Mouse (Mus musculus): ENCODE data around the gene Ppfibp1. TPM values are rescaled to one million over a fixed set of nuclear protein-coding genes. Genes with fewer than 3 reads are reported as not detected.

Ppfibp1 gene
- total and polyA plus RNA-seq, 3 experiments = 23.4 to 28.2 (median 28.2) TPM

DNA sequence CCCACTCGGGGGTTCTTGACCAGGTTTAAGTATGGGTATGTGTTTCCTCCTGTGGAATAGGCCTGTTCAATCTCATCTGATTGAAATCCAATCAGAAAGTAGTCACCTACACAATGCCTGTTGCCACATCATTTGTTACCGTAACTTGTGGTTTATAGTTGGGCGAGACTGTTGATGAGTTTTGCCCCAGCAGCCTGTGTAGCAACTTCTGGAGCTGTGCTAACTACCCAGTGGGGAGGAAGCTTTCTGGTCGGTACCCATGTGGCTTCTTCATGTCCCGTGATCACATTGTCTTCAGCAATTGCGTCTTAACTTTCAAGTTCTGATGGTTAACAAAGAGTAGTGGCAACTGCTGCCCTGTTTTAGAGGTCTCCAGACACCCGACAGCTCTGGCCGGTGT, 163.4 kb downstream of the Ppfibp1 start:
- H3K9me3 ChIP-seq (replicated peaks; ENCODE audit: low read length) = no peaks in the 10 kb centered on the region
- no peaks in the 10 kb centered on the region for H3K27me3 ChIP-seq (replicated peaks)
- no peak for DNase-seq (ENCODE audit: extremely low read depth)
- H3K4me3 ChIP-seq (replicated peaks in 1 of 3; ENCODE audit: low read depth in 2 of 3, low read length in 2 of 3, poor library complexity in 1 of 3) = no peak overlapping the region
- H3K9ac ChIP-seq (ENCODE audit: insufficient read depth, low read depth) = no peak overlapping the region
- no peaks in the 10 kb centered on the region for H3K4me1 ChIP-seq (ENCODE audit: control insufficient read depth in 1 of 2, insufficient read depth in 2 of 2)
- peaks cover 76 to 98% of the 10 kb centered on the region in 2 experiments for H3K36me3 ChIP-seq (replicated peaks in 1 of 2; ENCODE audit: control insufficient read depth in 1 of 2, insufficient read depth in 1 of 2, low read length in 1 of 2)
- no peak for TF ChIP-seq USF2 (conservative IDR thresholded peaks at IDR 0.05; ENCODE audit: low read depth, low read length)
- no peak for TF ChIP-seq MAZ (IDR thresholded peaks at IDR 0.05; ENCODE audit: low read depth, low read length)
- no peak for TF ChIP-seq TCF12 (IDR thresholded peaks at IDR 0.05; ENCODE audit: low read depth, low read length)
- no peak for TF ChIP-seq CHD1 (IDR thresholded peaks at IDR 0.05; ENCODE audit: low read depth, low read length)
- TF ChIP-seq EP300 (IDR thresholded peaks at IDR 0.05; ENCODE audit: low read length) = no peak
- TF ChIP-seq UBTF (IDR thresholded peaks at IDR 0.05; ENCODE audit: low read depth, low read length) = no peak
- TF ChIP-seq ETS1 (conservative IDR thresholded peaks at IDR 0.05; ENCODE audit: low read depth, low read length) = no peak
- no peak for TF ChIP-seq E2F4 (IDR thresholded peaks at IDR 0.05; ENCODE audit: insufficient replicate concordance, low read depth, low read length)
- no peak for TF ChIP-seq RAD21 (IDR thresholded peaks at IDR 0.05; ENCODE audit: low read depth, low read length)
- no peaks in the 10 kb centered on the region; the same call in none of the 2 replicates for H3K79me2 ChIP-seq (replicated peaks; ENCODE audit: control insufficient read depth, extremely low read depth, insufficient read depth, poor library complexity, severe bottlenecking)
- dilution Hi-C loops (cut with MboI; ENCODE audit: extremely low pct_ligation_motif_present, extremely low pct_unique_long_range_greater_than_20kb, low sequenced_read_pairs) (no loop called here), in situ Hi-C loops (cut with MboI; ENCODE audit: low pct_ligation_motif_present, low pct_unique_long_range_greater_than_20kb, low sequenced_read_pairs) (no loop called here)
- H3K27ac ChIP-seq (ENCODE audit: insufficient read depth, low read depth) = no peak overlapping the region
- H3K4me2 ChIP-seq (ENCODE audit: insufficient read depth, low read depth, poor library complexity, severe bottlenecking) = no peak overlapping the region

DNA sequence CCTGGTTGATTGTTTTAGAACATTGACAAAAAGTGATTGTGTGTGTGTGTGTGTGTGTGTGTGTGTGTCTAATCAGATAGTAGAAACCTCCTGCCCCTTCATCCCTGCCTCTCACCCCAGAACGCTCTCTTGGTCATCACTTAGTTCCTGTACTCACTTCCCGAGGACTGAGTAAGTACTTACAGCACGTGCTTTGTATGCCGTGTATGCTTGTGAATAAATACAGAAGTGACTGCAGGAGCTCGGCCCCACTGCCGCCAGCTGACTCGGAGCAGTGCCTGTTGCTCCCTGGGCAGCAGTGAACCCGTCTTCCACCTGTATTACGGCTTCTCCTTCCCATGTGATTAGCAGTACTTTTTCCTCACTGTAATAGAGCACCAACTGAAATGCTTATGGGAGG, 164.2 kb downstream of the Ppfibp1 start:
- TF ChIP-seq BHLHE40 (IDR thresholded peaks at IDR 0.05; ENCODE audit: low read depth, low read length) (no peak), MAZ (IDR thresholded peaks at IDR 0.05; ENCODE audit: low read depth, low read length) (no peak), POLR2A (IDR thresholded peaks at IDR 0.05; ENCODE audit: low read depth, low read length) (no peak), ELF1 (IDR thresholded peaks at IDR 0.05; ENCODE audit: low read depth, low read length) (no peak), HCFC1 (IDR thresholded peaks at IDR 0.05; ENCODE audit: low read depth, low read length) (no peak), MYC (IDR thresholded peaks at IDR 0.05; ENCODE audit: low read depth, low read length) (no peak), ZMIZ1 (IDR thresholded peaks at IDR 0.05; ENCODE audit: low read depth, low read length) (no peak), UBTF (IDR thresholded peaks at IDR 0.05; ENCODE audit: low read depth, low read length) (no peak), PAX5 (IDR thresholded peaks at IDR 0.05; ENCODE audit: low read length) (no peak), NRF1 (IDR thresholded peaks at IDR 0.05; ENCODE audit: low read depth, low read length) (no peak), MXI1 (IDR thresholded peaks at IDR 0.05; ENCODE audit: low read depth, low read length) (no peak), USF1 (IDR thresholded peaks at IDR 0.05; ENCODE audit: low read depth, low read length) (no peak), CHD2 (IDR thresholded peaks at IDR 0.05; ENCODE audit: low read length) (no peak), TBP (conservative IDR thresholded peaks at IDR 0.05; ENCODE audit: low read depth, low read length) (no peak), KAT2A (IDR thresholded peaks at IDR 0.05; ENCODE audit: insufficient replicate concordance, low read length) (no peak), MAFK (IDR thresholded peaks at IDR 0.05; ENCODE audit: insufficient replicate concordance, low read length) (no peak), ETS1 (conservative IDR thresholded peaks at IDR 0.05; ENCODE audit: low read depth, low read length) (no peak), MEF2A (IDR thresholded peaks at IDR 0.05; ENCODE audit: borderline replicate concordance, low read depth, low read length) (no peak)
- DNase-seq (ENCODE audit: extremely low read depth) = no peak
- Histone ChIP-seq H3K27ac (ENCODE audit: insufficient read depth, low read depth) (no peak overlapping the region), H3K79me2 (replicated peaks; ENCODE audit: control insufficient read depth, extremely low read depth, insufficient read depth, poor library complexity, severe bottlenecking) (no peaks in the 10 kb centered on the region; the same call in none of the 2 replicates), H3K9me3 (replicated peaks; ENCODE audit: low read length) (no peaks in the 10 kb centered on the region), H3K4me1 (ENCODE audit: control insufficient read depth in 1 of 2, insufficient read depth in 2 of 2) (no peaks in the 10 kb centered on the region), H3K36me3 (replicated peaks in 1 of 2; ENCODE audit: control insufficient read depth in 1 of 2, insufficient read depth in 1 of 2, low read length in 1 of 2) (peaks cover 75 to 98% of the 10 kb centered on the region in 2 experiments), H3K27me3 (replicated peaks) (no peaks in the 10 kb centered on the region), H3K4me2 (ENCODE audit: insufficient read depth, low read depth, poor library complexity, severe bottlenecking) (no peak overlapping the region), H3K4me3 (replicated peaks in 1 of 3; ENCODE audit: low read depth in 2 of 3, low read length in 2 of 3, poor library complexity in 1 of 3) (no peak overlapping the region), H3K9ac (ENCODE audit: insufficient read depth, low read depth) (no peak overlapping the region)
- dilution Hi-C loops (cut with MboI; ENCODE audit: extremely low pct_ligation_motif_present, extremely low pct_unique_long_range_greater_than_20kb, low sequenced_read_pairs) (no loop called here), in situ Hi-C loops (cut with MboI; ENCODE audit: low pct_ligation_motif_present, low pct_unique_long_range_greater_than_20kb, low sequenced_read_pairs) (no loop called here)
